ENCODE assay signal across 8 mouse cellular contexts in the genomic region with DNA sequence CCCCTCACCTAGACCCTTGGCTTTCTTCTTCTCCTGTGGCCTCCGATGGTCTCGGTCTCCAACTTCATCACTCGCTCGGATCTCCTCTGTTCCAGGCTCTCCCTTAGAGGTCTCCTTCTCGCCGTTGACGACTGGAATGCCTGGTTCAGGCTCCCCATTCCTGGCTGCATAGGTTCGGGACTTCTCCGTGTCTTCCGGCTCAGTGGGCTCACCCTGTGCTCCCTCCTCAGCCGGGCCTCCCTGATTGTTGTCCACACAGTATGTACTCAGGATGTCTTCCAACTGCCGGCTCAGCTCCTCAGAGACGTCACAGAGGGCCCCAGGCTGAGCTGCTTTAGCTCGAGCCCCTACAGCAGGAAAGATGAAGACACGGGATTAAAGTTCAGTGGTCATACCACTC. TPM values are rescaled to one million over a fixed set of nuclear protein-coding genes. Genes with fewer than 3 reads are reported as not detected.
DNase-seq lines count a peak whose midpoint lies in the region; ATAC-seq and TF ChIP-seq lines count a peak whose summit lies in the region.

No protein-coding gene starts in this region.

- TF ChIP-seq CTCF in MEL (IDR thresholded peaks at IDR 0.05 in 2 of 3, conservative IDR thresholded peaks at IDR 0.05 in 1 of 3; ENCODE audit: control insufficient read depth in 1 of 3, insufficient read depth in 1 of 3, low read depth in 2 of 3, low read length in 3 of 3, poor library complexity in 1 of 3, severe bottlenecking in 1 of 3): no peak
- TF ChIP-seq CTCF in heart, postnatal 0 days (IDR thresholded peaks at IDR 0.05; ENCODE audit: low read depth): no peak
- no peak for TF ChIP-seq CTCF in liver, postnatal 0 days (IDR thresholded peaks at IDR 0.05; ENCODE audit: low read depth)

- H3K4me3 ChIP-seq in heart, embryonic 12.5 days: peak overlapping the region; percentile 77
- peak overlapping the region in 1 of 2 experiments; percentile 91; a peak in 1 of 4 replicates for H3K4me3 ChIP-seq in MEL (ENCODE audit: control insufficient read depth in 1 of 2, insufficient read depth in 1 of 2, low read depth in 2 of 2, low read length in 2 of 2)
- peak overlapping the region; percentile 72; the same call in 1 of the 2 replicates for H3K4me3 ChIP-seq in heart, postnatal 0 days (ENCODE audit: low read depth, low read length)
- no peak overlapping the region for H3K4me3 ChIP-seq in liver, postnatal 0 days (ENCODE audit: low read depth, low read length)

- no peak overlapping the region for H3K27ac ChIP-seq in heart, embryonic 12.5 days (ENCODE audit: poor library complexity, severe bottlenecking)
- H3K27ac ChIP-seq in MEL (ENCODE audit: control insufficient read depth, low read depth, low read length): no peak overlapping the region
- no peak overlapping the region for H3K27ac ChIP-seq in heart, postnatal 0 days (ENCODE audit: low read depth)
- peak overlapping the region; percentile 81; the same call in 1 of the 2 replicates for H3K27ac ChIP-seq in liver, postnatal 0 days (ENCODE audit: low read depth)

- no peak for DNase-seq in heart, adult 8-10 months (ENCODE audit: low spot score)
- DNase-seq in MEL (ENCODE audit: low read depth, low spot score): no peak
- DNase-seq in heart, postnatal 0 days (ENCODE audit: low spot score): no peak
- DNase-seq in liver, postnatal 0 days: no peak
- no peak for DNase-seq in yolk sac, embryonic 10.5 days (ENCODE audit: low spot score)
- no peak for DNase-seq in adrenal gland, adult 8-10 months

- no peaks in the 10 kb centered on the region for H3K9me3 ChIP-seq in heart, embryonic 12.5 days (replicated peaks)
- no peaks in the 10 kb centered on the region for H3K9me3 ChIP-seq in MEL (replicated peaks; ENCODE audit: insufficient read depth, low read length)
- H3K9me3 ChIP-seq in heart, postnatal 0 days (replicated peaks; ENCODE audit: control insufficient read depth, low read length): no peaks in the 10 kb centered on the region
- H3K9me3 ChIP-seq in liver, postnatal 0 days (ENCODE audit: low read length): no peaks in the 10 kb centered on the region

- H3K4me1 ChIP-seq in heart, embryonic 12.5 days (replicated peaks): peaks cover 27% of the 10 kb centered on the region
- peaks cover 2 to 23% of the 10 kb centered on the region in 2 experiments; a peak in 3 of 4 replicates for H3K4me1 ChIP-seq in MEL (ENCODE audit: control insufficient read depth in 1 of 2, insufficient read depth in 2 of 2, low read length in 2 of 2)
- H3K4me1 ChIP-seq in heart, postnatal 0 days (ENCODE audit: control insufficient read depth, insufficient read depth): peaks cover 21% of the 10 kb centered on the region
- peaks cover 19% of the 10 kb centered on the region for H3K4me1 ChIP-seq in liver, postnatal 0 days (ENCODE audit: insufficient read depth)

- 84% methylated on average over 15 of the region's 15 CpGs for WGBS in heart, embryonic 12.5 days
- WGBS in heart, postnatal 0 days: 75% methylated on average over 15 of the region's 15 CpGs
- whole genome bisulfite sequencing in liver, postnatal 0 days (ENCODE audit: insufficient replicate concordance): 80% methylated on average over 15 of the region's 15 CpGs

- H3K4me2 ChIP-seq in heart, embryonic 12.5 days: peak overlapping the region; percentile 97
- H3K4me2 ChIP-seq in heart, postnatal 0 days (ENCODE audit: low read depth, low read length): peak overlapping the region; percentile 91
- peak overlapping the region; percentile 96 for H3K4me2 ChIP-seq in liver, postnatal 0 days (ENCODE audit: low read depth, low read length)

- H3K36me3 ChIP-seq in heart, embryonic 12.5 days: peaks cover 59% of the 10 kb centered on the region
- H3K36me3 ChIP-seq in MEL (ENCODE audit: control insufficient read depth in 1 of 2, insufficient read depth in 2 of 2, low read length in 2 of 2): peaks cover 8 to 17% of the 10 kb centered on the region in 2 experiments
- H3K36me3 ChIP-seq in heart, postnatal 0 days (replicated peaks; ENCODE audit: control insufficient read depth, insufficient read depth, low read length): peaks cover 43% of the 10 kb centered on the region
- peaks cover 44% of the 10 kb centered on the region for H3K36me3 ChIP-seq in liver, postnatal 0 days (replicated peaks; ENCODE audit: insufficient read depth, low read length)

- H3K9ac ChIP-seq in heart, embryonic 12.5 days: peak overlapping the region; percentile 94
- peak overlapping the region; percentile 98 for H3K9ac ChIP-seq in MEL (ENCODE audit: control insufficient read depth, low read depth, low read length, poor library complexity, severe bottlenecking)
- H3K9ac ChIP-seq in heart, postnatal 0 days (replicated peaks; ENCODE audit: low read depth, low read length): 0 out of 2 replicates have a peak overlapping the region, but pooled peaks have one; percentile 11
- H3K9ac ChIP-seq in liver, postnatal 0 days (replicated peaks): peak overlapping the region; percentile 38; the same call in 1 of the 2 replicates

- no peak for TF ChIP-seq EP300 in MEL (IDR thresholded peaks at IDR 0.05; ENCODE audit: low read depth in 1 of 2, low read length in 2 of 2)
- no peak for TF ChIP-seq EP300 in heart, postnatal 0 days (IDR thresholded peaks at IDR 0.05; ENCODE audit: low read depth)
- TF ChIP-seq EP300 in liver, postnatal 0 days (IDR thresholded peaks at IDR 0.05; ENCODE audit: low read depth): no peak

- no peak for TF ChIP-seq RAD21 in MEL (IDR thresholded peaks at IDR 0.05; ENCODE audit: low read depth, low read length)

- H3K79me2 ChIP-seq in MEL (ENCODE audit: control insufficient read depth, insufficient read depth, low read length, poor library complexity): peaks cover 20% of the 10 kb centered on the region

- TF ChIP-seq POLR2A in MEL (IDR thresholded peaks at IDR 0.05; ENCODE audit: control insufficient read depth in 1 of 2, insufficient read depth in 1 of 2, low read depth in 1 of 2, low read length in 2 of 2, poor library complexity in 1 of 2): no peak

- ATAC-seq in heart, embryonic 12.5 days (ENCODE audit: insufficient number of reproducible peaks, low FRiP score): no peak
- ATAC-seq in heart, postnatal 0 days (ENCODE audit: insufficient read depth, low read depth): no peak
- no peak for ATAC-seq in liver, postnatal 0 days
- no peak for ATAC-seq in activated CD4-positive, CD25-positive, alpha-beta regulatory T cell, adult 4 months

- no peaks in the 10 kb centered on the region for H3K27me3 ChIP-seq in heart, embryonic 12.5 days (replicated peaks)
- H3K27me3 ChIP-seq in MEL (ENCODE audit: control insufficient read depth in 1 of 2, insufficient read depth in 2 of 2, low read length in 2 of 2): no peaks in the 10 kb centered on the region
- H3K27me3 ChIP-seq in heart, postnatal 0 days (ENCODE audit: control insufficient read depth, insufficient read depth, low read length): no peaks in the 10 kb centered on the region
- no peaks in the 10 kb centered on the region for H3K27me3 ChIP-seq in liver, postnatal 0 days (ENCODE audit: insufficient read depth, low read length)

RNA-seq across cellular contexts. Expression of gene Txlna, which starts 1.6 kb away (rescaled TPM):
- 58.8 and 59.4 TPM in 2 replicates for polyA plus RNA-seq in heart, embryonic 12.5 days (2016; fragmentation: Nextera tagmentation; extraction: Ambion mirVana)
- 10 to 100 TPM; 23.2 to 30.1 (median 25.8) TPM for total RNA-seq in heart, adult 8-10 months (2022)
- total RNA-seq in MEL (2012; rRNA removed): 68.0 and 69.5 TPM in 2 replicates
- 10 to 100 TPM in 1 of 2 experiments, not detected in 1; 68.9 TPM for polyA plus RNA-seq in MEL (2012; ENCODE audit: insufficient read depth in 1 of 2, insufficient read length in 2 of 2, low read depth in 1 of 2, low replicate concordance in 2 of 2, missing spikeins in 1 of 2)
- total RNA-seq in heart, postnatal 0 days (2014; rRNA removed; ENCODE audit: low replicate concordance): 28.3 and 28.5 TPM in 2 replicates
- polyA plus RNA-seq in heart, postnatal 0 days (2015; fragmentation: Nextera tagmentation; extraction: Ambion mirVana): 22.7 and 23.2 TPM in 2 replicates
- polyA plus RNA-seq in liver, postnatal 0 days (2015; fragmentation: Nextera tagmentation; extraction: Ambion mirVana): 12.5 and 14.0 TPM in 2 replicates
- 10 to 100 TPM; 21.0 to 33.3 TPM for polyA plus RNA-seq in activated CD4-positive, CD25-positive, alpha-beta regulatory T cell, adult 4 months (2017; shearing (Covaris generic))
- 10 to 100 TPM; 65.9 to 84.3 (median 74.4) TPM for total RNA-seq in adrenal gland, adult 8-10 months (2022)

RNA-seq across cellular contexts. Expression of gene Ccdc28b, which starts 15.5 kb away (rescaled TPM):
- polyA plus RNA-seq in heart, embryonic 12.5 days (2016; fragmentation: Nextera tagmentation; extraction: Ambion mirVana): 42.3 and 44.2 TPM in 2 replicates
- 10 to 100 TPM; 11.9 to 20.3 (median 14.6) TPM for total RNA-seq in heart, adult 8-10 months (2022)
- 18.3 and 21.4 TPM in 2 replicates for total RNA-seq in MEL (2012; rRNA removed)
- polyA plus RNA-seq in MEL (2012; ENCODE audit: insufficient read depth in 1 of 2, insufficient read length in 2 of 2, low read depth in 1 of 2, low replicate concordance in 2 of 2, missing spikeins in 1 of 2): 10 to 100 TPM in 1 of 2 experiments, not detected in 1; 29.1 TPM
- total RNA-seq in heart, postnatal 0 days (2014; rRNA removed; ENCODE audit: low replicate concordance): 41.9 and 55.1 TPM in 2 replicates
- polyA plus RNA-seq in heart, postnatal 0 days (2015; fragmentation: Nextera tagmentation; extraction: Ambion mirVana): 58.0 and 58.6 TPM in 2 replicates
- 13.1 and 15.7 TPM in 2 replicates for polyA plus RNA-seq in liver, postnatal 0 days (2015; fragmentation: Nextera tagmentation; extraction: Ambion mirVana)
- 10 to 100 TPM; 36.2 to 40.4 TPM for polyA plus RNA-seq in activated CD4-positive, CD25-positive, alpha-beta regulatory T cell, adult 4 months (2017; shearing (Covaris generic))
- 10 to 100 TPM; 32.1 to 49.2 (median 43.5) TPM for total RNA-seq in adrenal gland, adult 8-10 months (2022)

RNA-seq across cellular contexts. Expression of gene Iqcc, which starts 20.3 kb away (rescaled TPM):
- polyA plus RNA-seq in heart, embryonic 12.5 days (2016; fragmentation: Nextera tagmentation; extraction: Ambion mirVana): 18.6 and 20.0 TPM in 2 replicates
- total RNA-seq in heart, adult 8-10 months (2022): 10 to 100 TPM; 14.6 to 22.9 (median 19.0) TPM
- total RNA-seq in MEL (2012; rRNA removed): 13.6 and 15.4 TPM in 2 replicates
- 10 to 100 TPM in 1 of 2 experiments, not detected in 1; 18.5 TPM for polyA plus RNA-seq in MEL (2012; ENCODE audit: insufficient read depth in 1 of 2, insufficient read length in 2 of 2, low read depth in 1 of 2, low replicate concordance in 2 of 2, missing spikeins in 1 of 2)
- total RNA-seq in heart, postnatal 0 days (2014; rRNA removed; ENCODE audit: low replicate concordance): 6.3 TPM in 2 replicates
- 23.0 and 26.3 TPM in 2 replicates for polyA plus RNA-seq in heart, postnatal 0 days (2015; fragmentation: Nextera tagmentation; extraction: Ambion mirVana)
- 5.2 and 8.2 TPM in 2 replicates for polyA plus RNA-seq in liver, postnatal 0 days (2015; fragmentation: Nextera tagmentation; extraction: Ambion mirVana)
- polyA plus RNA-seq in activated CD4-positive, CD25-positive, alpha-beta regulatory T cell, adult 4 months (2017; shearing (Covaris generic)): 10 to 100 TPM; 48.2 to 51.8 TPM
- 10 to 100 TPM; 35.1 to 47.4 (median 43.0) TPM for total RNA-seq in adrenal gland, adult 8-10 months (2022)

RNA-seq across cellular contexts. Expression of gene Dcdc2b, which starts 25.2 kb away (rescaled TPM):
- 0.82 and 1.4 TPM in 2 replicates for polyA plus RNA-seq in heart, embryonic 12.5 days (2016; fragmentation: Nextera tagmentation; extraction: Ambion mirVana)
- 1 to 10 TPM in 2 of 4 experiments, under 1 TPM in 2; 0.32 to 1.2 (median 0.82) TPM for total RNA-seq in heart, adult 8-10 months (2022)
- 0.26 TPM in 1 of 2 replicates, not detected in the other for total RNA-seq in MEL (2012; rRNA removed)
- 1 to 10 TPM in 1 of 2 experiments, not detected in 1; 1.3 TPM for polyA plus RNA-seq in MEL (2012; ENCODE audit: insufficient read depth in 1 of 2, insufficient read length in 2 of 2, low read depth in 1 of 2, low replicate concordance in 2 of 2, missing spikeins in 1 of 2)
- 9.8 TPM in 1 of 2 replicates, not detected in the other for total RNA-seq in heart, postnatal 0 days (2014; rRNA removed; ENCODE audit: low replicate concordance)
- 1.5 and 1.9 TPM in 2 replicates for polyA plus RNA-seq in heart, postnatal 0 days (2015; fragmentation: Nextera tagmentation; extraction: Ambion mirVana)
- polyA plus RNA-seq in liver, postnatal 0 days (2015; fragmentation: Nextera tagmentation; extraction: Ambion mirVana): 0.54 and 0.71 TPM in 2 replicates
- 1 to 10 TPM; 2.9 to 3.3 TPM for polyA plus RNA-seq in activated CD4-positive, CD25-positive, alpha-beta regulatory T cell, adult 4 months (2017; shearing (Covaris generic))
- total RNA-seq in adrenal gland, adult 8-10 months (2022): 1 to 10 TPM; 1.4 to 4.2 (median 2.8) TPM

RNA-seq across cellular contexts. Expression of gene Kpna6, which starts 33.3 kb away (rescaled TPM):
- 16.8 and 17.0 TPM in 2 replicates for polyA plus RNA-seq in heart, embryonic 12.5 days (2016; fragmentation: Nextera tagmentation; extraction: Ambion mirVana)
- total RNA-seq in heart, adult 8-10 months (2022): 10 to 100 TPM; 59.7 to 77.9 (median 72.2) TPM
- total RNA-seq in MEL (2012; rRNA removed): 15.9 and 18.0 TPM in 2 replicates
- 10 to 100 TPM; 19.6 to 66.5 TPM for polyA plus RNA-seq in MEL (2012; ENCODE audit: insufficient read depth in 1 of 2, insufficient read length in 2 of 2, low read depth in 1 of 2, low replicate concordance in 2 of 2, missing spikeins in 1 of 2)
- total RNA-seq in heart, postnatal 0 days (2014; rRNA removed; ENCODE audit: low replicate concordance): 48.8 and 52.3 TPM in 2 replicates
- polyA plus RNA-seq in heart, postnatal 0 days (2015; fragmentation: Nextera tagmentation; extraction: Ambion mirVana): 9.3 and 10.4 TPM in 2 replicates
- polyA plus RNA-seq in liver, postnatal 0 days (2015; fragmentation: Nextera tagmentation; extraction: Ambion mirVana): 3.3 and 3.7 TPM in 2 replicates
- polyA plus RNA-seq in activated CD4-positive, CD25-positive, alpha-beta regulatory T cell, adult 4 months (2017; shearing (Covaris generic)): 10 to 100 TPM in 1 of 2 experiments, 1 to 10 TPM in 1; 7.4 to 11.2 TPM
- 100 to 1,000 TPM in 2 of 4 experiments, 10 to 100 TPM in 2; 79.9 to 108 (median 103) TPM for total RNA-seq in adrenal gland, adult 8-10 months (2022)

Comparison
In these comparisons a context has a peak if more than half of its experiments do, and no peak if none do; other contexts are left out.
1. H3K9ac ChIP-seq: peak in every context shown above with its lines; median percentile 98 in MEL; 94 in heart, embryonic 12.5 days; 38 in liver, postnatal 0 days; 11 in heart, postnatal 0 days.